Mouse (Mus musculus) heart, embryonic 15.5 days (tissue): ENCODE results near the gene Rabep2. TPM values are rescaled to one million over a fixed set of nuclear protein-coding genes. Genes with fewer than 3 reads are reported as not detected.

ENCODE experiments used
- ATAC-seq: fragments of 200-750 bp; cut with Nextera tagmentation; replicated peaks from 2 replicates; pipeline ENCODE4 v1.8.0; 2017; ENCODE audit warnings: low read depth, moderate TSS enrichment; ENCODE audit not compliant: insufficient number of reproducible peaks, insufficient read depth, low FRiP score
- H3K27ac ChIP-seq: fragments of 300-500 bp; sonication (generic); 2 replicates; pipeline ENCODE4 v1.5.1; 2015; ENCODE audit warnings: mild to moderate bottlenecking, inconsistent platforms
- H3K27me3 ChIP-seq: fragments of 300-500 bp; sonication (generic); 2 replicates; pipeline ENCODE4 v1.6.1; 2015; ENCODE audit warnings: inconsistent platforms
- H3K36me3 ChIP-seq: fragments of 300-500 bp; sonication (generic); 2 replicates; pipeline ENCODE4 v1.6.1; 2015; ENCODE audit warnings: mild to moderate bottlenecking, inconsistent platforms
- H3K4me1 ChIP-seq: fragments of 300-500 bp; sonication (generic); replicated peaks from 2 replicates; pipeline ENCODE4 v1.6.1; 2015; ENCODE audit warnings: inconsistent platforms
- H3K4me2 ChIP-seq: fragments of 300-500 bp; sonication (generic); 2 replicates; pipeline ENCODE4 v1.6.1; 2015; ENCODE audit warnings: inconsistent platforms, mild to moderate bottlenecking, moderate library complexity
- H3K4me3 ChIP-seq: fragments of 300-500 bp; sonication (generic); 2 replicates; pipeline ENCODE4 v1.5.1; 2015; ENCODE audit warnings: mild to moderate bottlenecking, inconsistent platforms
- H3K9ac ChIP-seq: fragments of 300-500 bp; sonication (generic); 2 replicates; pipeline ENCODE4 v1.6.1; 2015; ENCODE audit warnings: mild to moderate bottlenecking, inconsistent platforms
- H3K9me3 ChIP-seq: fragments of 300-500 bp; sonication (generic); replicated peaks from 2 replicates; pipeline ENCODE4 v1.6.1; 2016; ENCODE audit warnings: inconsistent platforms
- WGBS: fragments of 180-500 bp; shearing (Covaris S2); methylation state at CpG from one replicate; pipeline ENCODE4 v1.1.7; 2015; ENCODE audit warnings: mixed read lengths; 5-methylcytosine and 5-hydroxymethylcytosine counted together
- polyA plus RNA-seq: library from polyadenylated mRNA; unstranded; fragments of >200 nt; fragmentation: Nextera tagmentation; extraction: Ambion mirVana; gene quantifications from 2 replicates; pipeline ENCODE4 v1.2.1, GENCODE M21; 2015

Gene Rabep2
- polyA plus RNA-seq, 1 experiment from 2014 or later, result 16.3 TPM

DNA sequence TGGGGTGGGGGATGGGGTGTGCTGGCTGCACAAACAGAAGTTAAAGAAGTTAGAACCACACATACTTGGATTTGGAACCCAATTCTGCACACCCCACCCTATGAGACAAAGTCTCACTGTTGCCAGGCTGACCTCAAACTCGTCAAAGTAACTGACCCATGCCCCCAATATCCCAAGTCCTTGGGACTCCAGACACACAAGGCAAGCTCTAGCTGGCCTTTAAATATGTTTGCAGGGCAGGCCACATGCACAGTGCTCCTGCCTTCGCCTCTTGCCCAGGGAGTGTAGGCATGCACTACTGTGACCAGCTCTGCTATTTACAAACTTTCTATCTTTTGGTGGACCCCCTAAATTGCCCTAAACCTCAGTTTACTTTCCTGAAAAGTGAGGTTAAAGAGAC is 26.7 kb downstream of the Rabep2 start:
- Histone ChIP-seq H3K27ac (no peak overlapping the region), H3K9me3 (no peaks in the 10 kb centered on the region), H3K4me3 (no peak overlapping the region), H3K9ac (no peak overlapping the region), H3K36me3 (no peaks in the 10 kb centered on the region), H3K4me1 (peaks cover 9% of the 10 kb centered on the region), H3K4me2 (no peak overlapping the region), H3K27me3 (no peaks in the 10 kb centered on the region; the same call in 1 of the 2 replicates)
- ATAC-seq, result no peak
- WGBS, result 84% methylated on average over 2 of the region's 2 CpGs

DNA sequence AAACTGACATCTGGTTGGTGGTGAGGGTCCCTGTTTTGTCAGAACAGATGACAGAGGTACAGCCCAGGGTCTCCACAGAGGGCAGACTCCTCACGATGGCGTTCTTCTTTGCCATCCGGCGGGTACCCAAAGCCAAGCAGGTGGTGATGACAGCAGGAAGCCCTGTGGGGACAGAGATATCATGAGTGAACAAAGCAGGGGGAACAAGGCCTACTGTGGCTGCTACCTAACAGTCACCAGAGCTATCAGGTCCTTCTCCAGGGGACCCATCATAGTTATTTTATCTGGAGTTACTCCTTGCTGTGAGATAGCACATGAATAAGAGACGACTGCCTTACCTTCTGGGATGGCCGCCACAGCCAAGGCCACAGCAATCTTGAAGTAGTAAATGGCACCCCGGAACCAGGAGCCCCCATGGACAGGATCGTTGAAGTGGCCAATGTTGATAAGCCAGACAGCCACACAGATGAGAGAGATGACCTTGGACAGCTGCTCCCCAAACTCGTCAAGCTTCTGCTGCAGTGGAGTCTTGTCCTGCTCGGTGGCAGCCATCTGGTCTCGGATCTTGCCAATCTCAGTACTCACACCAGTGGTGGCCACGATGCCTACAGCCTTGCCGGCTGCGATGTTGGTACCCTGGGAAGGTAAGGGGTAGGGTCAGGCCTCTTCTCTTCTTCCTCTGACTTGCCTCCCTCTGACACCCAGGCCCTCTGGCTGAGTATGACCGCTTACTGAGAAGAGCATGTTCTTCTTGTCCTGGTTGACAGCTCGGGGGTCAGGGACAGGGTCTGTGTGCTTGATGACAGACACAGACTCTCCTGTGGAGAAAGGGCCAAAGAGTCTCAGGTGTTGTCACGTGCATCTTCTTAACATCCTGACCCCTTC is 28.1 kb downstream of the Rabep2 start:
- no peaks in the 10 kb centered on the region; the same call in 1 of the 2 replicates for H3K27me3 ChIP-seq
- H3K9me3 ChIP-seq, result no peaks in the 10 kb centered on the region
- no peak overlapping the region for H3K4me2 ChIP-seq
- H3K27ac ChIP-seq, result no peak overlapping the region
- 74% methylated on average over 17 of the region's 17 CpGs for WGBS
- no peaks in the 10 kb centered on the region for H3K36me3 ChIP-seq
- peaks cover 9% of the 10 kb centered on the region for H3K4me1 ChIP-seq
- ATAC-seq, result no peak
- no peak overlapping the region for H3K9ac ChIP-seq
- no peak overlapping the region for H3K4me3 ChIP-seq

DNA sequence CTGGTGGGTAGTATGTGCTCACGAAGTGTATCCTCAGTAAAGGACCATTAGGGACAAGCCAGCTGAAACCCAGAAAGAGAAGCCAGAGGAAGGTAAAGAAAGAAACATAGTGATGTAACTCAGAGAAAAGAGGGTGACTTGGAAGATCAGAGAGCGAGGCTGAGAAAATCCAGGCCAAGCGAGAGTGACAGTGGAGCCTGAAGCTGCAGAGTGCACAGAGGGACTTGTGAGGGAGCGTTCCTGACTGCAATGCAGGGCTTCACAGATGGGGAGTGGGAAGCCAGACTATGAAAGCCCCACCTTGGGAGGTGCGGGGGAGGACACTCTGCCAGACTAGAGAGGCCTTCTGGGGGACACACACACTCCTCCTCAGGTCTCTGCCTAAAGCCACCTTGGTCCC is 29.7 kb downstream of the Rabep2 start:
- Histone ChIP-seq H3K9me3 (no peaks in the 10 kb centered on the region), H3K4me2 (no peak overlapping the region), H3K27ac (no peak overlapping the region), H3K9ac (no peak overlapping the region), H3K27me3 (no peaks in the 10 kb centered on the region; the same call in 1 of the 2 replicates), H3K4me1 (peaks cover 14% of the 10 kb centered on the region), H3K36me3 (no peaks in the 10 kb centered on the region), H3K4me3 (no peak overlapping the region)
- 71% methylated on average over 5 of the region's 5 CpGs for WGBS
- no peak for ATAC-seq

DNA sequence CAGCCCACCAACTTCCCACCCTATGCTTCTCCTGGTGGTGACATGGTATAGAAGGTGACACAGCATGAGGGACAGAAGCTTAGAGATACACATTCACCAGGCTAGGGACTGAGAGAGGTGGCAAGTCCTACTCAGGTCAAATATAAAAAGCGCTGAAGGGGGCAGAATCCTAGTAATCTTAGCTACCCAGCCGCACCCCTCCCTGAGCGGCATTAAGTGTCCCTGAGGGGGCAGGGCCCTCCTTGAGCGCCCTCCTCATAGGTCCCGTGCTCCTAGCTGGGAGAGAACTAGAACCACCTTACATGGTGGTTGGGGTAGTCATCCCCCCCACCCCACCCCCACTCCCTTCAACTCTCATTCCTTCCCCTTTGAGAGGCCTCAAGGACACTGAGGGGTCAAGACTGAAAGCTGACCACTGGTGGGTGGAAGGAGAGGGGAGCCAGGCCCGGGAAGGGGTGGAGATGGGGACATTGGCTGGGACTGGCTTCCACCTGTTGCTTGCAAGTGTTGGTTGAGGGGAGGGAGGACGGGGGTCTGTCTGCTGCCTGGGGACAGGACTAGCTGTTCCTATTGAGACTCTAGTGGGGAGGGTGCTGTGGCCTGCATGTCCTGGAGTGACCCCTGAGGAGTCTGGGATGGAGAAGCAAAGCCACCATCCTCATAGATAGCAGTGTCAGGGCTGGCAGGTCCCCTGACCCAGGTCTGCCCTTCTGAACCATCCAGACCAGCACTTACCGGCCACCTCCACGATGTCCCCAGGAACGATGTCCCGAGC is 30.5 kb downstream of the Rabep2 start:
- no peak overlapping the region for H3K27ac ChIP-seq
- H3K36me3 ChIP-seq, result no peaks in the 10 kb centered on the region
- H3K4me2 ChIP-seq, result no peak overlapping the region
- no peaks in the 10 kb centered on the region for H3K9me3 ChIP-seq
- H3K4me3 ChIP-seq, result no peak overlapping the region
- no peaks in the 10 kb centered on the region for H3K27me3 ChIP-seq
- no peak for ATAC-seq
- 69% methylated on average over 11 of the region's 11 CpGs for WGBS
- H3K4me1 ChIP-seq, result peaks cover 17% of the 10 kb centered on the region
- H3K9ac ChIP-seq, result no peak overlapping the region

DNA sequence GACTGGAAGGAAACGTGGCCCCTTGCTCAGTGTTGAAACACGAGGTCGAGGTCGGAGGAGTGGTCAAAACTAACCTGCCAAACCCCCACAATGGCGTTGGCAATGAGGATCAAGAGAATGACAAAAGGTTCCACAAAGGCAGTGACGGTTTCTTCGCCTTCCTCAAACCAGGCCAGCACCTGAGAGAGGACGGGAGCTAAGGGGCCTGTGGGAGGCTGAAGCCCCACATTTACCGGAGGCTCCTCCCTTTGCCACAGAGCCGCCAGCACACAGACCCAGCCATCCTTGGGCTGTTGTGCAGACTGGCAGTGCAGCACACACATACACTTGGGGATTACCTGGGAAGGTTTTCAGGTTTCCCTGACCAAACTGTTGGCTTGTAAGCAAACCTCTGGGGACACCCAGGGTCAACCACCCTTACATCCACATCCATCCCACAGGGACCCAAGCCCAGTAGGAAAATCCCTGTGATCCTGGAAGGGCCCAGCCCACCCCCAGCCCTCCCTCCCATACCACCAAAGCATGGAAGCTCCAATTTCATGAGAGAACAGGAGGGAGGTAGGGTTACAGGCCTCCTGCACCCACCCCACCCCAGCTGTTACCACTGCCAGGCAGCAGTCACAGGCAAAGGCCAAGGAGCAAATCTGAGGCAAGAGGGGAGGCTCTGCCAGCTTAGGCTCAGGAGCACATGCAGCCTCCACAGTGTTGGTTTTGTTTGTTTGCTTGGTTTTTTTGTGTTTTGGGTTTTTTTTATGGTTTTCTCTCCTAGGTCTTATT is 32.3 kb downstream of the Rabep2 start:
- ATAC-seq, result no peak
- no peak overlapping the region for H3K4me2 ChIP-seq
- 60% methylated on average over 10 of the region's 10 CpGs for WGBS

DNA sequence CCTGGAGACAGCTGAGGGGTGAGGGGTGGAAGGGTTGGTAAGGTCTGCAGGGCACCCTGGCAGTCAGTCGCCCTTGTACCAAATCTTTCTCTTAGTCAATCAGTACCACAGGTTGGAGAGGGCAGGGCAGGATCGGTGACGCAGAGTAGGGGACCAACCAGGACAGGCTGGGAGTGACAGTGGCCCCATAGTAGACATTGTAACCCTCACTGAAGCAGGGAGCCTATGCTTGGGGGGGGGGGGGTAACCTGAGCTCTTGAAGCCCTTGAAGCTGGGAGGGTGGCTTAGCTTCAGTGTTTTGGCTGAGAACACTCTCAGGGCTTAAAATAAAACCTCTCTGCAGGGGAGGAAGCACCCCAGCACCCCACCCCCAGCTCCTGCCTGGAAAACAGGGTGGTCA is 33.1 kb downstream of the Rabep2 start:
- no peaks in the 10 kb centered on the region for H3K9me3 ChIP-seq
- no peaks in the 10 kb centered on the region for H3K27me3 ChIP-seq
- 49% methylated on average over 3 of the region's 3 CpGs for WGBS
- no peak overlapping the region for H3K9ac ChIP-seq
- H3K36me3 ChIP-seq, result peaks cover 4% of the 10 kb centered on the region
- no peak overlapping the region for H3K4me2 ChIP-seq
- no peak for ATAC-seq
- H3K27ac ChIP-seq, result no peak overlapping the region
- H3K4me3 ChIP-seq, result no peak overlapping the region
- peaks cover 43% of the 10 kb centered on the region for H3K4me1 ChIP-seq

More for the DNA sequence above, 32.3 kb downstream of the Rabep2 start:
- no peak overlapping the region for H3K9ac ChIP-seq
- H3K4me3 ChIP-seq, result no peak overlapping the region
- no peaks in the 10 kb centered on the region for H3K9me3 ChIP-seq
- H3K4me1 ChIP-seq, result peaks cover 35% of the 10 kb centered on the region
- H3K36me3 ChIP-seq, result no peaks in the 10 kb centered on the region
- no peak overlapping the region for H3K27ac ChIP-seq
- no peaks in the 10 kb centered on the region for H3K27me3 ChIP-seq

DNA sequence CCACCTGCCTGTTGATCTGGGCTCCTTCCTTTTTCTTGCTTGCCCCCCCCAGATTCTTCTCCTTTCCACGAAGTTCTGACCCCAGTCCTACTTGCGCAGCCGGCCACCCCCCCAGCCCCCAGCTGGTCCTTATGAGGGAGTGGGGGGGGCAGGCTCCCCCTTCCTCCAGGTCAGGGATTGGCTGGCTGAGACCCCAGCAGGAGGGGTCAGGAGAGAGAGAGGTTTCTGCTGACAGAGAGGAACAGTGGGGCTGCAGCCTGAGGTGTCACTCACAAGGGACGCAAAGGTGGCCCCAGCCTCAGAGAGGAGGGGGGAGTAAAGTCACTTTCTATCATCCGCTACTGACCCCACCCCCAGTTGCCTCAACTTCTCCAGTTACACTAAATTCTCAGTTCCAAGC is 34.4 kb downstream of the Rabep2 start, which contains the start of gene Atp2a1:
Atp2a1 (minus strand) TSS at position 105 of the 400 bp plus-strand sequence.
- no peak for ATAC-seq
- H3K36me3 ChIP-seq, result peaks cover 18% of the 10 kb centered on the region
- peaks cover 44% of the 10 kb centered on the region for H3K4me1 ChIP-seq
- no peaks in the 10 kb centered on the region for H3K9me3 ChIP-seq
- no peak within 1 kb of the TSS for H3K4me2 ChIP-seq
- no peak within 1 kb of the TSS for H3K4me3 ChIP-seq
- H3K27me3 ChIP-seq, result no peaks in the 10 kb centered on the region
- WGBS, result 45% methylated on average over 5 of the region's 5 CpGs
- no peak within 1 kb of the TSS for H3K27ac ChIP-seq
- no peak within 1 kb of the TSS for H3K9ac ChIP-seq

DNA sequence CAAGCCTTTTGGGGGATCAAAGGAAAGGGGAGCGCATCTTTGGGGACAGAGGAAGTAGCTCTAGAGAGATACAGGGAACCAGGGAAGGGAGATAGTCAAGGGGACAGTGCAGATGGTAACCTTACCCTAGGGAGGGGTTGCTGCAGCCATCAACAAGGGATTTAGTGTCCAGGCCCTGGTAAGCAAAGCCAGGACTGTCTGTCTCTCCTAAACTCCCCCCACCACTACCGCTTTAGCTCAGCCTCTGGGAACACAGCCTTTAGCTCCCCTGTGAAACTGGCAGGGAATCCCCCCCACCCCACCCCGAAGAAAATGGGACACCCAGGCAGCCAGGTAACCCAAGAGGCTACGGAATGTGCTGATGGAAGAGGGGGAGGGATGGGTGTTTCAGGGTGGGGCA is 35.0 kb downstream of the Rabep2 start:
- Histone ChIP-seq H3K4me3 (no peak overlapping the region), H3K4me2 (no peak overlapping the region), H3K27ac (no peak overlapping the region), H3K27me3 (no peaks in the 10 kb centered on the region), H3K9me3 (no peaks in the 10 kb centered on the region), H3K4me1 (peaks cover 40% of the 10 kb centered on the region), H3K9ac (no peak overlapping the region), H3K36me3 (peaks cover 24% of the 10 kb centered on the region)
- no peak for ATAC-seq
- WGBS, result 54% methylated on average over 4 of the region's 4 CpGs

DNA sequence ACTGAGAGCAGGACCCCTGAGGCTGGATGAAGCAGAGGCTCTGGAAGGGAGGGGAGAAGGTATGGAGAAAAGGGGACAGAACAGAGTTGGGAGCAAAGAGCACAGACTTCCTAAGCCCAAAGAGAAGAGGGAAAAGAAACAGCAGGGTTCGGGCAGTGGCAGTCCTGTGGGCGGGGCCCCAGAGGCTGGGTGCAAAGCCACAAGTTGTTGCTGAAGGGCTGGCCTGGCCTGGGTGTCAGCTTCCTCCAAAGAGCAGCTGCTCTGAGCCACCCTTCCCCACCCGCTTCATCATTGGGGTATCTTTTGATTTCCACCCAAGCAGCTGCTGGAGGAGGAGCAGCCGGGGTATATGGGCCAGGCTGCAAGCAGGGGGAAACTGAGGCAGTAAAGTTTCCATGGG is 35.6 kb downstream of the Rabep2 start:
- H3K4me2 ChIP-seq, result no peak overlapping the region
- no peak overlapping the region for H3K9ac ChIP-seq
- 0 out of 2 replicates have a peak overlapping the region, but pooled peaks have one; percentile 74 for H3K27ac ChIP-seq
- H3K4me1 ChIP-seq, result peaks cover 35% of the 10 kb centered on the region
- H3K36me3 ChIP-seq, result peaks cover 29% of the 10 kb centered on the region
- WGBS, result 69% methylated on average over 4 of the region's 4 CpGs
- H3K4me3 ChIP-seq, result no peak overlapping the region
- H3K9me3 ChIP-seq, result no peaks in the 10 kb centered on the region
- no peaks in the 10 kb centered on the region for H3K27me3 ChIP-seq
- no peak for ATAC-seq

DNA sequence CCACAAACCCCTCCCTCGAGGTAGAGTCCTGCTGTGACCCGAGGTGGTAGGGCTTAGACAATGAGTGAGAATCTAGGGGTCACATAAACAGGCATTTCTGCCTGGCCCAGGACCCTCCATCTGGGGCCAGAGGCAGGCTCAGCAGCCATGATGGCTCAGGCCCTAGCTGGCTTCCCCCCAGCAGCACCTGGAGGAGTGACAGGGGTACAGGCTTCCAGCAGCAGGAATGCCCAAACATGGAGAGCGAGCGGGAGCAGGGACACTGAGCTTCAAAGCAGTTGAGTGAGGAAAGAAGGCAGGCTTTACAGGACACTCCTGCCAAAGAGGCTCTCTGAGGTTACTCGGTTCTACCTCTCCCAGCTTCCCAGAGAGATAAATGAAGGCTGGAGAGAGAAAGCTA is 36.3 kb downstream of the Rabep2 start:
- no peak for ATAC-seq
- H3K27ac ChIP-seq, result peak overlapping the region; percentile 74

More for the DNA sequence above, 36.3 kb downstream of the Rabep2 start:
- Histone ChIP-seq H3K27me3 (no peaks in the 10 kb centered on the region), H3K4me3 (no peak overlapping the region), H3K9ac (0 out of 2 replicates have a peak overlapping the region, but pooled peaks have one; percentile 16), H3K36me3 (peaks cover 37% of the 10 kb centered on the region), H3K9me3 (no peaks in the 10 kb centered on the region), H3K4me2 (no peak overlapping the region), H3K4me1 (peaks cover 35% of the 10 kb centered on the region)
- 31% methylated on average over 5 of the region's 5 CpGs for WGBS
